Mouse (Mus musculus) ES-Bruce4 (cell line): ENCODE results near the gene Cep72.

ENCODE experiments used
- CTCF ChIP-seq: IDR thresholded peaks from one replicate; pipeline ENCODE4 v1.8.1; 2011; ENCODE audit warnings: low read depth, low read length
- POLR2A ChIP-seq: IDR thresholded peaks from one replicate; pipeline ENCODE4 v1.8.1; 2011; ENCODE audit warnings: low read length; ENCODE audit not compliant: insufficient read depth

DNA sequence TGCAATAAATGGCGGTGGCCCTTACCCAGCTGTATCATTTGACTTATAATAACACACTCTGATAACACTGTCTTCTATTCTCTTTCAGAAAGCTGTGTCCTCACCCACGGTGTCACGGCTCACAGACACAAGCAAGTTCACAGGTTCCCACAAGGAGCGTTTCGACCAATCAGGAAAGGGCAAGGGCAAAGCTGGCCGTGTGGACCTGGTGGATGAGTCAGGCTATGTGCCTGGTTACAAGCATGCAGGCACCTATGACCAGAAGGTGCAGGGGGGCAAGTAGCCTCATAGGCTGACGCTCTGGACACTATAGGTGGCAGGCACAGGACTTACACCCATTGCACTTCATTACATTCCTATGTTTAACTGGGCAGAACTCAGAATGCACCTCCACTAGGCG lies 31.0 kb downstream of the Cep72 start:
- TF ChIP-seq CTCF (no peak), POLR2A (no peak)
